Mouse (Mus musculus): ENCODE data around the gene Zc3h7a. TPM values are rescaled to one million over a fixed set of nuclear protein-coding genes. Genes with fewer than 3 reads are reported as not detected.

Zc3h7a gene
- total RNA-seq (2023): 100 to 1,000 TPM; 184 to 201 TPM

GRCm38 (mm10) chr16:11176208-11176883, at the start of gene Zc3h7a:
Gene Zc3h7a, minus strand, starts transcription at chr16:11176393.

GRCm38 (mm10) chr16:11202571-11203554, 26.7 kb upstream of the Zc3h7a start, which contains the start of gene Rsl1d1:
Gene Rsl1d1, minus strand, starts transcription at chr16:11203331.

GRCm38 (mm10) chr16:11134348-11135344, 41.5 kb downstream of the Zc3h7a start, which contains the start of gene Txndc11:
Gene Txndc11, minus strand, starts transcription at chr16:11134650.

Other genes with a start within 250 kb of the Zc3h7a start
- 1 to 10 TPM; 1.1 to 3.9 TPM for gene Snn, start 115.4 kb downstream of the Zc3h7a start, total RNA-seq (2023)
- gene Litaf, start 110.2 kb downstream of the Zc3h7a start, total RNA-seq (2023): 100 to 1,000 TPM; 353 to 366 TPM
- 10 to 100 TPM; 25.5 to 27.1 TPM for gene Txndc11, start 41.7 kb downstream of the Zc3h7a start, total RNA-seq (2023)
- 10 to 100 TPM; 31.9 to 32.5 TPM for gene Rsl1d1, start 26.9 kb upstream of the Zc3h7a start, total RNA-seq (2023)
- gene Gspt1, start 77.9 kb upstream of the Zc3h7a start, total RNA-seq (2023): 10 to 100 TPM; 37.5 to 38.6 TPM
- under 1 TPM; 0.66 to 0.91 TPM for gene Tnfrsf17, start 137.4 kb upstream of the Zc3h7a start, total RNA-seq (2023)
- 10 to 100 TPM; 22.6 to 32.8 TPM for gene Snx29, start 146.5 kb upstream of the Zc3h7a start, total RNA-seq (2023)

Data from neutrophil, adult 59 days (primary cell).